Mouse (Mus musculus): ENCODE data around the gene 2810004N23Rik. TPM values are rescaled to one million over a fixed set of nuclear protein-coding genes. Genes with fewer than 3 reads are reported as not detected.

The 2810004N23Rik gene
- polyA plus RNA-seq, 1 experiment from 2014 or later, result 28.9 TPM

DNA sequence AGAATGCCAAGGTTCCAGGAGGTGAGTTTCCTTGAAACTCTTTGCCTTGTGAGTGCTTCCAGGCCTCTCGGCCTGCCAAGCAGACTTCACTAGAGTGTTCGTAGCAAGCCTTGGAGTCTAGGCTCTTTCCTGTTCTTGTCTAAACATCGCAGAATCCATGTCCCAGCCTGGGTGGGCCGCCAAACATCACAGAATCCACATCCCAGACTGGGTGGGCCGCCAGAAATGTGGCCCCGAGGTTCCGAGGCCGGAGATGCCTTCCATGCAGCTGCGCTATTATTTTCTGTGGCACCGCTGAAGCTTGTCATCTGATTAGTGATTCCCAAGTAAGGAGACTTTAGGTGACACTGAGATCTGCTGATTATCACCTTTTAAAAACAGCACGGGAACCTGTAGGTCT is 62.4 kb downstream of the 2810004N23Rik start:
- Histone ChIP-seq H3K36me3 (no peaks in the 10 kb centered on the region), H3K27me3 (peaks cover 34% of the 10 kb centered on the region), H3K4me3 (replicated peaks) (no peak overlapping the region), H3K9ac (no peak overlapping the region), H3K4me1 (replicated peaks) (no peaks in the 10 kb centered on the region), H3K4me2 (no peak overlapping the region), H3K27ac (no peak overlapping the region), H3K9me3 (replicated peaks) (no peaks in the 10 kb centered on the region)
- ATAC-seq (ENCODE audit: low read depth) (no peak), DNase-seq (no peak)
- WGBS (ENCODE audit: insufficient replicate concordance), result 36% methylated on average over 11 of the region's 11 CpGs

DNA sequence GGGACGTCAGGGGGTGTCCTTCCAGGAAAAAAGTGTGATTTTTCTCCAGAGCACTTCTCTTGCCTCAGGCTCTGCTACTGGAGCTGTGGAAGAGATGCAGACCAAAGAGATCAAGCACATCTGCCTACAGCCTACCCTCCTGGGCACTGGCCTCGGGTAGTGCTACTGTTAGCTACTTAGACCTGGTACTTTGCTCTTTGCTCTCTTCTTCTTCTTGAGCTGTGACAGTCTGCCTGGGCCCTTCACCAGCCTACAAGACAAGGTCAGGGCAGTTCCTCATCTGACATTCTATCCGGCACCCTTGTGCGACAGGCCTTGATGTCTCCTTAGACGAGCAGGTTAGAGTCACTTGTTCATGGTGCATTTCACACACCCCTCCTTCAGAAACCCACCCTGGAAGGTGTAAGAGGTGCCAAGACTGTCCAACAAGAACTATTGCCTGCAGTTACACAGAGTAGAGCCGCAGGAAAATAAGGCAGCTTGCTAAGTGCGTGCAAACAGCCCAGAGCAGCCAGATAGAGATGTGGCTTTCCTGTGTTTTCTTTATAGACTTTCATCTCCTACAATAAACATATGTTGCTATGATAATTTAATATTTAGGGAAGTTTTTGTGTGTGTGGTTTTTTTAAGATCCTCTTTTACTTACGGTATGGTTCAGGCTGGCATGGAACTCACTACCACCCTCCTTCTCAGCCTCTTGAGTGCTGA is 67.0 kb downstream of the 2810004N23Rik start:
- Histone ChIP-seq H3K9me3 (replicated peaks) (no peaks in the 10 kb centered on the region), H3K9ac (no peak overlapping the region), H3K4me2 (no peak overlapping the region), H3K4me1 (replicated peaks) (peaks cover 28% of the 10 kb centered on the region), H3K36me3 (no peaks in the 10 kb centered on the region), H3K27ac (no peak overlapping the region), H3K4me3 (replicated peaks) (no peak overlapping the region), H3K27me3 (peaks cover 79% of the 10 kb centered on the region)
- ATAC-seq (ENCODE audit: low read depth) (no peak), DNase-seq (no peak)
- WGBS (ENCODE audit: insufficient replicate concordance), result 56% methylated on average over 8 of the region's 8 CpGs

DNA sequence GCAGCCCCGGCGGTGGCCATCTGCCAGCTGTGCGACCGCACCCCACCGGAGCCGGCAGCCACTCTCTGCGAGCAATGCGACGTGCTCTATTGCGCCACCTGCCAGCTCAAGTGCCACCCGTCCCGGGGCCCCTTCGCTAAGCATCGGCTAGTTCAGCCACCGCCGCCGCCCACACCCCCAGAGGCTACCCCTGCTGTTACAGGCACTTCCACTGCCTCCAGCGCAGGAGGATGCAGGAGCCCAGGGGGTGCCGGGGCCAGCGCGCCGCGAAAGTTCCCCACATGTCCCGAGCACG is 68.5 kb downstream of the 2810004N23Rik start:
- Histone ChIP-seq H3K27me3 (peaks cover 86% of the 10 kb centered on the region), H3K9me3 (replicated peaks) (no peaks in the 10 kb centered on the region), H3K4me1 (replicated peaks) (peaks cover 28% of the 10 kb centered on the region), H3K9ac (no peak overlapping the region), H3K36me3 (no peaks in the 10 kb centered on the region), H3K4me3 (replicated peaks) (peak overlapping the region; percentile 57), H3K4me2 (peak overlapping the region; percentile 77), H3K27ac (no peak overlapping the region)
- ATAC-seq (ENCODE audit: low read depth) (no peak), DNase-seq (no peak)
- 3% methylated on average over 25 of the region's 25 CpGs for WGBS (ENCODE audit: insufficient replicate concordance)

DNA sequence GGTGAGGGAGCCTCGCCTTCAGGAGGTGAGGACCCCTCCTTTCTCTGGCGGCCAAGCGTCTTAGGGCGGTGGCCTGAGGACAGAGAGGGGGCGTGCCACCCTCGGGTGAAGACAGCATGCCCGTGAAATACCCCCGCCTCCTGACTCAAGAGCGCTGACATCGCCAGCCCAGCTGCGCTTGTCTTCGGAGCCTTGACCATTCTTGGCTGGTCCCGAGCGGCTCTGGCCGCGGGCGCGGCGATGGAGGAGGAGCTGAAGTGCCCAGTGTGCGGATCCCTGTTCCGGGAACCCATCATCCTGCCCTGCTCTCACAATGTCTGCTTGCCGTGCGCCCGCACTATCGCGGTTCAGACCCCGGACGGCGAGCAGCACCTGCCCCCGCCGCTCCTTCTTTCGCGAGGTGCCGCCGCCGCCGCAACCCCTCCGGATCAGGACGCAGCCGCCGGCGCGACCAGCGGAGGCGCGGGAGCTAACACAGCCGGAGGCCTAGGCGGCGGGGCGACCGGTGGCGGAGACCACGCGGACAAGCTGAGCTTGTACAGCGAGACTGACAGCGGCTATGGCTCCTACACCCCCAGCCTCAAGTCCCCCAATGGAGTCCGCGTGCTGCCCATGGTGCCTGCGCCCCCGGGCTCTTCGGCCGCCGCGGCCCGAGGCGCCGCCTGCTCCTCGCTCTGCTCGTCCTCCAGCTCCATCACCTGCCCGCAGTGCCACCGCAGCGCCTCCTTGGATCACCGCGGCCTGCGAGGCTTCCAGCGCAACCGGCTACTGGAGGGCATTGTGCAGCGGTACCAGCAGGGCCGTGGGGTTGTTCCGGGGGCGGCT is 69.0 kb downstream of the 2810004N23Rik start:
- Histone ChIP-seq H3K4me1 (replicated peaks) (peaks cover 28% of the 10 kb centered on the region), H3K4me2 (peak overlapping the region; percentile 77), H3K4me3 (replicated peaks) (peak overlapping the region; percentile 57), H3K9me3 (replicated peaks) (no peaks in the 10 kb centered on the region), H3K27me3 (peaks cover 86% of the 10 kb centered on the region), H3K9ac (no peak overlapping the region), H3K27ac (no peak overlapping the region), H3K36me3 (no peaks in the 10 kb centered on the region)
- ATAC-seq (ENCODE audit: low read depth) (no peak; the same call in 1 of the 2 replicates), DNase-seq (no peak)
- WGBS (ENCODE audit: insufficient replicate concordance), result 2% methylated on average over 79 of the region's 81 CpGs

DNA sequence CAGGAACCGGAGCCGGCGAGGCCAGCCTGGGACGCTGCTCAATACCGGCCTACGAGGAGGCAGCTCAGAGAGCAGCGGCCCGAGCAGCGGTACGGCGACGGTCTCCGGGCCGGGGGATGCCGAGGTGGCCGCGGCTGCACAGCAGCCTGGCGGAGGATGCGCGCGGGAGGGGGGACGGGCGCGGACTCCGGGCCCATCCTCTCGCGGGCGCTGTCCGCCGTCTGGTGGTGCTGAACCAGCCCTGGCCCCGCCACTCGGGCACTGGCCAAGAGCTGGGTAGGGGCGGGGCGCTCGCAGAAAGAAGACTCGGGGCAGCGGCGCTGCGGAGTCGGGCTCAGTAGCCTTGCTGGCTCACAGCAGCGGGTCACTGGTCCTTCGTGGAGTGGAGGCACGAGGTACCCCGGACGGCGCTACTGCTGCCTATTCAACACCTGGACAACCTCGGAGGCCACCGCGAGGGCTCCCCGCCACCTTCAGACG is 69.7 kb downstream of the 2810004N23Rik start:
- peak; percentile 73 for ATAC-seq (ENCODE audit: low read depth)
- peak overlapping the region; percentile 57 for H3K4me3 ChIP-seq (replicated peaks)
- WGBS (ENCODE audit: insufficient replicate concordance), result under 1% methylated on average over 51 of the region's 51 CpGs
- peaks cover 83% of the 10 kb centered on the region for H3K27me3 ChIP-seq
- no peaks in the 10 kb centered on the region for H3K36me3 ChIP-seq
- no peak overlapping the region for H3K9ac ChIP-seq
- peak overlapping the region; percentile 77 for H3K4me2 ChIP-seq
- H3K4me1 ChIP-seq (replicated peaks), result peaks cover 28% of the 10 kb centered on the region
- H3K27ac ChIP-seq, result no peak overlapping the region
- no peaks in the 10 kb centered on the region for H3K9me3 ChIP-seq (replicated peaks)
- DNase-seq, result peak; percentile 61

DNA sequence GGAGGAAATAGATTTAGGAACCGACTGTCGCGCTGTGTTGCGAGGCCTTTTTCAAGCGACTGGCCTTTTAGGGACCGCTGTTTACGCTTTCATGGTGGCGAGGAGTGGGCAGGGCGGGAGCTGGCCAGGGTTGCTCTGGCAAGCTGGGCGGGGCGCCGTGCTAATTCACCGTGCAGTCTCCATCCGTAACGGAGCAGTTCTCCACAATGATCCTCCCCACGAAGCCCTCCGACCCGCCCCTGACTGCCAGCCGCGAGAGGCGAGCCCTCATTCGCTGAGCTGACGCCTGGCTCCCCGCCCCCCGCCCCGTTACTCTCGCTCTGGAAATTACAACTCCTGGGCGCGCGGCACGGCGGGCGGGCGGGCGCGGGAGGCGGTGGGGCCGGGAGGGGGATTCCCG is 70.2 kb downstream of the 2810004N23Rik start, which contains the start of gene Trim67:
Gene Trim67, plus strand, starts transcription at position 385 of the 400 bp plus-strand sequence.
- Histone ChIP-seq H3K27ac (no peak within 1 kb of the TSS), H3K4me3 (replicated peaks) (peak within 1 kb of the TSS; percentile 57), H3K4me1 (replicated peaks) (peaks cover 28% of the 10 kb centered on the region), H3K9me3 (replicated peaks) (no peaks in the 10 kb centered on the region), H3K27me3 (peaks cover 87% of the 10 kb centered on the region), H3K4me2 (peak within 1 kb of the TSS; percentile 77), H3K9ac (no peak within 1 kb of the TSS), H3K36me3 (no peaks in the 10 kb centered on the region)
- ATAC-seq (ENCODE audit: low read depth), result peak; percentile 65
- no peak for DNase-seq
- WGBS (ENCODE audit: insufficient replicate concordance), result under 1% methylated on average over 38 of the region's 39 CpGs

DNA sequence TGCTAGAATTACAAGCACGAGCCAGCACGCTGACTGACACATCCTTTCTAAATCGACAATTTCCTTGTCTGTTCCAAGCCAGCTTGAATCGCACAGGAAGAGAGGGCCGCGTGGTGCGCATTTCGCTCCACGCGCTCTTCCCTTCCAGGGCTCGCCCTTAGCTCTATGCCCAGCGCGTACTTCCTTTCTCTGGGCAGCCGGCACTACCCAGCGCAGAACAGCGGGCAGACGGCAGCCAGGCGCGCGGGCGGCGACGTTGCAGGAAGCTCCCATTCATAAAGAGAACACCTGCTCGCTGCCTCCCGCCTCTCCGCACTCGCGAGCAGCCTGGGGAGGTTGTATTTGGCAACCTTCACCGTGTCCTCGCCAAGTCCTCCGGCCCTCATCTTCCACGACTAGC is 70.7 kb downstream of the 2810004N23Rik start:
- Histone ChIP-seq H3K27me3 (peaks cover 86% of the 10 kb centered on the region), H3K4me3 (replicated peaks) (peak overlapping the region; percentile 57), H3K9me3 (replicated peaks) (no peaks in the 10 kb centered on the region), H3K4me2 (peak overlapping the region; percentile 77), H3K27ac (no peak overlapping the region), H3K36me3 (no peaks in the 10 kb centered on the region), H3K9ac (no peak overlapping the region), H3K4me1 (replicated peaks) (peaks cover 28% of the 10 kb centered on the region)
- 2% methylated on average over 32 of the region's 32 CpGs for WGBS (ENCODE audit: insufficient replicate concordance)
- DNase-seq (no peak), ATAC-seq (ENCODE audit: low read depth) (no peak)

DNA sequence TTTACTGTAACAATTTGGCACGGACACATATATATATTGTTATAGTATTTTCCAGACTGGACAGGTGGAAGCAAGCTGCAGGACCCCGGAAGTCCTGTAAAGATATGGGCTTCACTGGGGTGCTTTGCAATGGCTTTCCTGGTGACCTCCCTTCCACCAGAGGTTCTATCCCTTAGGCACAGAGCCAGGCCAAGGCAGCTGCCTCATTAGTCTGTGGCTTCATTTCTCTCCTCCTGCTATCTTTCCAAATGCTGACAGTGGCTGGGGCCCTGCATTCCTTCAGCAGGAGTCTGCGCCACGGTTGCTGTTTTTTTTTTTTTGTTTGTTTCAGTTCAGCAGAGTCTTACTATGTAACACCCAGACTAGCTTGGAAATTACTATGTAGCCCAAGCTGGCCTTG is 71.2 kb downstream of the 2810004N23Rik start:
- Histone ChIP-seq H3K9ac (no peak overlapping the region), H3K36me3 (no peaks in the 10 kb centered on the region), H3K4me2 (peak overlapping the region; percentile 77), H3K9me3 (replicated peaks) (no peaks in the 10 kb centered on the region), H3K27ac (no peak overlapping the region), H3K4me1 (replicated peaks) (peaks cover 28% of the 10 kb centered on the region), H3K4me3 (replicated peaks) (no peak overlapping the region; the same call in 1 of the 2 replicates), H3K27me3 (peaks cover 85% of the 10 kb centered on the region)
- DNase-seq (no peak), ATAC-seq (ENCODE audit: low read depth) (no peak)
- WGBS (ENCODE audit: insufficient replicate concordance), result 33% methylated on average over 4 of the region's 4 CpGs

DNA sequence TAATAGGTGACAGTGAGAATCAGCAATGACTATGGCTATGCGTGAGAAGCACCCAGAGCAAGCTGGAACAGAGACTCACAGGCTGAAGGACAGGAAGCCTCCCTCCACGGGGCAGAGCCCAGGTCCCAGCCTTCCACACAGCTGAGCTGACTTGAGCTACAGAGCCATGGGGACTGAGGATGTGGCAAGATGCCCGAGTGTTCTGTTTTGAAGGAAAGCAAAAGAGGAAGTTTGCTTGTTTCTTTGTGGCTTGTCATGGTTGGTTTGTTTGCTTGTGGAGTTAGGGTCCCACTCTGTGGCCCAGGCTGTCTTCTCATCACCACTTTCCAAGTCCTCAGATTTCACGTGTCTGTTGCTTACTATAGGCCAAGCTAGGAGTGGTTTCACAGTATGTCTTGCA is 72.2 kb downstream of the 2810004N23Rik start:
- 27% methylated on average over 4 of the region's 4 CpGs for WGBS (ENCODE audit: insufficient replicate concordance)
- Histone ChIP-seq H3K27me3 (peaks cover 76% of the 10 kb centered on the region), H3K9ac (no peak overlapping the region)

More for the DNA sequence above, 72.2 kb downstream of the 2810004N23Rik start:
- Histone ChIP-seq H3K4me3 (replicated peaks) (no peak overlapping the region), H3K36me3 (no peaks in the 10 kb centered on the region), H3K4me2 (no peak overlapping the region), H3K4me1 (replicated peaks) (peaks cover 28% of the 10 kb centered on the region), H3K27ac (no peak overlapping the region), H3K9me3 (replicated peaks) (no peaks in the 10 kb centered on the region)
- DNase-seq (no peak), ATAC-seq (ENCODE audit: low read depth) (no peak)
